Mouse (Mus musculus) kidney, embryonic 14.5 days (tissue): Measurements from ENCODE around the gene Khnyn. TPM values are rescaled to one million over a fixed set of nuclear protein-coding genes. Genes with fewer than 3 reads are reported as not detected.

Experiments used
- polyA plus RNA-seq: library from polyadenylated mRNA; unstranded; fragments of >200 nt; fragmentation: Nextera tagmentation; extraction: Ambion mirVana; gene quantifications from 2 replicates; pipeline ENCODE4 v1.2.1, GENCODE M21; 2014

Gene Khnyn
- polyA plus RNA-seq, 1 experiment from 2014 or later: 9.7 TPM

Other genes starting within 250 kb of the Khnyn start
- 101 and 119 TPM in 2 replicates for gene Ipo4, start 249.0 kb upstream of the Khnyn start, polyA plus RNA-seq
- gene Gm49378, start 247.1 kb upstream of the Khnyn start, polyA plus RNA-seq: 3.4 TPM in 2 replicates
- gene Tm9sf1, start 241.1 kb upstream of the Khnyn start, polyA plus RNA-seq: 76.3 and 117 TPM in 2 replicates
- 0.72 and 0.77 TPM in 2 replicates for gene Tssk4, start 234.8 kb upstream of the Khnyn start, polyA plus RNA-seq
- 52.0 and 52.7 TPM in 2 replicates for gene Mdp1, start 224.4 kb upstream of the Khnyn start, polyA plus RNA-seq
- 58.4 and 62.9 TPM in 2 replicates for gene Gmpr2, start 213.0 kb upstream of the Khnyn start, polyA plus RNA-seq
- 586 and 744 TPM in 2 replicates for gene Nedd8, start 212.8 kb upstream of the Khnyn start, polyA plus RNA-seq
- gene Tinf2, start 203.1 kb upstream of the Khnyn start, polyA plus RNA-seq: 40.3 and 50.1 TPM in 2 replicates
- gene Tgm1, start 171.0 kb upstream of the Khnyn start, polyA plus RNA-seq: 0.67 and 1.2 TPM in 2 replicates
- 27.8 and 29.3 TPM in 2 replicates for gene Rabggta, start 162.7 kb upstream of the Khnyn start, polyA plus RNA-seq
- gene Dhrs1, start 139.3 kb upstream of the Khnyn start, polyA plus RNA-seq: 75.2 and 82.3 TPM in 2 replicates
- 43.3 and 44.0 TPM in 2 replicates for gene Nop9, start 139.3 kb upstream of the Khnyn start, polyA plus RNA-seq
- gene Cideb, start 126.5 kb upstream of the Khnyn start, polyA plus RNA-seq: 2.9 and 3.6 TPM in 2 replicates
- 0.08 and 0.39 TPM in 2 replicates for gene Ltb4r2, start 123.5 kb upstream of the Khnyn start, polyA plus RNA-seq
- 0.23 TPM in 1 of 2 replicates, not detected in the other for gene Ltb4r1, start 119.0 kb upstream of the Khnyn start, polyA plus RNA-seq
- 7.8 and 10.4 TPM in 2 replicates for gene Adcy4, start 100.9 kb upstream of the Khnyn start, polyA plus RNA-seq
- gene Ripk3, start 96.1 kb upstream of the Khnyn start, polyA plus RNA-seq: 38.1 and 43.3 TPM in 2 replicates
- gene Nfatc4, start 61.8 kb upstream of the Khnyn start, polyA plus RNA-seq: 26.3 and 33.8 TPM in 2 replicates
- gene Nynrin, start 30.9 kb upstream of the Khnyn start, polyA plus RNA-seq: 11.0 and 15.6 TPM in 2 replicates
- gene Cbln3, start 555 bp upstream of the Khnyn start, polyA plus RNA-seq: 0.23 and 0.31 TPM in 2 replicates
- gene Sdr39u1, start 15.3 kb downstream of the Khnyn start, polyA plus RNA-seq: 61.3 and 64.7 TPM in 2 replicates
- 0.30 and 1.1 TPM in 2 replicates for gene Cma1, start 59.7 kb downstream of the Khnyn start, polyA plus RNA-seq
- gene Cma2, start 66.0 kb downstream of the Khnyn start, polyA plus RNA-seq: not detected in 2 replicates
- gene Mcpt1, start 133.0 kb downstream of the Khnyn start, polyA plus RNA-seq: not detected in 2 replicates
- not detected in 2 replicates for gene Mcpt9, start 145.5 kb downstream of the Khnyn start, polyA plus RNA-seq
- not detected in 2 replicates for gene Mcpt2, start 157.1 kb downstream of the Khnyn start, polyA plus RNA-seq
- not detected in 2 replicates for gene Mcpt4, start 177.4 kb downstream of the Khnyn start, polyA plus RNA-seq
- gene Mcpt8, start 200.3 kb downstream of the Khnyn start, polyA plus RNA-seq: 0.40 and 0.53 TPM in 2 replicates
- gene Ctsg, start 217.6 kb downstream of the Khnyn start, polyA plus RNA-seq: not detected in 2 replicates
- not detected in 2 replicates for gene Gzme, start 235.7 kb downstream of the Khnyn start, polyA plus RNA-seq
- not detected in 2 replicates for gene Gzmd, start 247.7 kb downstream of the Khnyn start, polyA plus RNA-seq